Mouse (Mus musculus) C2C12 (cell line): ENCODE data around the gene Frs2. TPM values are rescaled to one million over a fixed set of nuclear protein-coding genes. Genes with fewer than 3 reads are reported as not detected.
A peak's percentile ranks its signal among the peaks of the same experiment; 100 is the strongest.

Experiments used
- H3K27me3 ChIP-seq: one replicate; pipeline ENCODE4 v1.6.1; 2011; ENCODE audit not compliant: control insufficient read depth, insufficient read depth, insufficient read length
- H3K36me3 ChIP-seq: one replicate; pipeline ENCODE4 v1.6.1; 2011; ENCODE audit not compliant: control insufficient read depth, insufficient read depth
- H3K4me3 ChIP-seq: one replicate; pipeline ENCODE4 v1.5.1; 2011; ENCODE audit warnings: mild to moderate bottlenecking, control low read depth; ENCODE audit not compliant: poor library complexity, insufficient read depth, severe bottlenecking
- H3K79me2 ChIP-seq: one replicate; pipeline ENCODE4 v1.6.1; 2011; ENCODE audit not compliant: control insufficient read depth, insufficient read depth
- H3K79me3 ChIP-seq: one replicate; pipeline ENCODE4 v1.6.1; 2011; ENCODE audit warnings: low read depth, control low read depth
- H3ac ChIP-seq: one replicate; pipeline ENCODE3; 2011; ENCODE audit warnings: low read depth; ENCODE audit not compliant: control insufficient read depth, insufficient read length
- CEBPB ChIP-seq: IDR thresholded peaks from one replicate; pipeline ENCODE4 v1.6.1; 2011; ENCODE audit warnings: low read depth, mild to moderate bottlenecking, control low read depth, moderate library complexity
- CTCF ChIP-seq: IDR thresholded peaks from one replicate; pipeline ENCODE4 v1.5.1; 2011; ENCODE audit not compliant: control insufficient read depth, insufficient read depth, insufficient read length
- FOSL1 ChIP-seq: IDR thresholded peaks from one replicate; pipeline ENCODE4 v1.8.0; 2011; ENCODE audit warnings: mild to moderate bottlenecking, low read length; ENCODE audit not compliant: poor library complexity, insufficient read depth, severe bottlenecking
- MAX ChIP-seq: IDR thresholded peaks from one replicate; pipeline ENCODE4 v1.6.1; 2011; ENCODE audit warnings: mild to moderate bottlenecking, control low read depth
- MYOD1 ChIP-seq: IDR thresholded peaks from one replicate; pipeline ENCODE4 v1.6.1; 2011; ENCODE audit warnings: low read depth; ENCODE audit not compliant: control insufficient read depth, insufficient read length
- MYOG ChIP-seq: IDR thresholded peaks from one replicate; pipeline ENCODE4 v1.6.1; 2011; ENCODE audit not compliant: control insufficient read depth, insufficient read length; ENCODE audit errors: extremely low read depth
- USF1 ChIP-seq: IDR thresholded peaks from one replicate; pipeline ENCODE4 v1.6.1; 2011; ENCODE audit warnings: low read depth, mild to moderate bottlenecking, control low read depth, moderate library complexity
- long read RNA-seq, 2 experiments: library from polyadenylated mRNA; unstranded; transcript quantifications; one replicate each; pipeline ENCODE4 v2.0.0; 2019 to 2020
- polyA plus RNA-seq: library from polyadenylated mRNA; unstranded; fragments of >200 nt; fragmentation: generic; extraction: Trizol; gene quantifications from one replicate; pipeline ENCODE4 v1.2.1, GENCODE M21; 2012; ENCODE audit warnings: missing spikeins

Frs2 gene
- 11.0 TPM for polyA plus RNA-seq
- long read RNA-seq, experiment 1, partial matches to known transcripts: 0 of 4 reads
- long read RNA-seq, experiment 1, other reads (novel, unspliced or antisense): 3 of 4 reads
- long read RNA-seq, experiment 2, full-length matches to known transcripts: 27 of 53 reads
- long read RNA-seq, experiment 2, partial matches to known transcripts: 2 of 53 reads
- long read RNA-seq, experiment 2, other reads (novel, unspliced or antisense): 24 of 53 reads

DNA sequence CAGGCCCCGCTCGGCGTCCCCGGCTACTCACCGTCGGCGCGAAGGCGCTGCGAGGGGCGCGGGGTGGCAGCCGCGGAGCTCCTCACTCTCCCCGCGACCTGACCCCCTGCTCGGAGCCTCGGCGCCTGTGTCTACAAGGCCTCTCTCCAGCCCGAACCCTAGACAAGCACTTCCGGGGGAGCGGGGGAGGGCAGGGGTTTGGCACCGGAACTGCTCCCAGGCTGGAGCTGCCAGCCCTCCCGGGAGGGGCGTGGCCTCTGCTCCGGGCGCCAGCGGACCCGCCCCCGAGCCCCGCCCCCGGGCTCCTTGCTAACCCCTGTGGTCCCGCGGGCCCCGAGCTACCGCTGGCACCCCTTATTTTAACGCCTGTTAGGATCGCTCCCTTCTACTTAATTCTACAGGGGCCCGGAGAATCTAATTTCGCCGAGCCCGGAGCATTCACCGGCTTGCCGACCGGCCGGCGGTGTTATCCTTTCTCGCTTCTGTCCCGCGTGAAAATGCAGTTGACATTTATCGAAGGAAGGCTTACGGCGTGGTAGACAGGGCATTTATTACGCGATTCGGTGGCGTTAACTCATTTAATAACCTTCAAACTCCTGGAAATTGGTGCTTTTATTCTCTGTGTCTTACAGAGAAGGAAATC, at the start of gene Frs2:
Gene Frs2 (minus strand): TSS at position 174 of the 643 bp plus-strand sequence.
- Histone ChIP-seq H3K79me3 (peaks cover 45% of the 10 kb centered on the region), H3K79me2 (peaks cover 58% of the 10 kb centered on the region), H3ac (peak within 1 kb of the TSS; percentile 99), H3K27me3 (no peaks in the 10 kb centered on the region), H3K4me3 (peak within 1 kb of the TSS; percentile 90), H3K36me3 (no peaks in the 10 kb centered on the region)
- TF ChIP-seq USF1 (no peak), MYOG (no peak)

- Histone ChIP-seq H3K27me3 (no peaks in the 10 kb centered on the region), H3ac (no peak overlapping the region), H3K79me2 (no peaks in the 10 kb centered on the region), H3K79me3 (no peaks in the 10 kb centered on the region), H3K36me3 (no peaks in the 10 kb centered on the region), H3K4me3 (no peak overlapping the region)
- TF ChIP-seq FOSL1: no peak
- TF ChIP-seq CEBPB: no peak
- TF ChIP-seq CTCF: no peak
- TF ChIP-seq USF1: no peak
- no peak for TF ChIP-seq MYOD1
- TF ChIP-seq MAX: no peak
- no peak for TF ChIP-seq MYOG
These were observed 48.4 kb upstream of the Frs2 start for GRCm38 (mm10) chr10:117196696-117197095.

DNA sequence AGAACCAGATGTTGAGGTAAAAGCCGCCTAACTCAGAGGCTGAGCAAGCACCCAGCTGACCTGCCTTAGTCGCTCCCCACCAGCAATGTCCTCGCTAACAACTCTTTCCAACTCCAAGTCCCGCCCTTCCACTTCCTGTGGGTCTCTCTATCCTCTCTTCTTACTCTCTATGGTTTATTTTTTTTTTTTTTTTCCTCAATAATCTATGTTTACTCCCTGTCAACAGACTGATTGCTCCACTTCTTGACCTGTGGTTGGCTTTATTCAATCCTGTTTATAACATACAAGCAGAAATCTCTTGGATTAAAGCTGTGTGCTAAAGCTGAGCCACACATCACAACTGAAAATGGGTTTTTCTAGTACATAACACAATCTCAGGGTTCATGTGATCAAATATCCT, 47.4 kb upstream of the Frs2 start:
- no peaks in the 10 kb centered on the region for H3K79me2 ChIP-seq
- TF ChIP-seq CTCF: no peak
- TF ChIP-seq FOSL1: no peak
- no peak for TF ChIP-seq CEBPB
- no peak for TF ChIP-seq MYOG
- no peak for TF ChIP-seq USF1
- TF ChIP-seq MYOD1: no peak
- no peak for TF ChIP-seq MAX
- H3K27me3 ChIP-seq: no peaks in the 10 kb centered on the region
- H3ac ChIP-seq: no peak overlapping the region
- H3K36me3 ChIP-seq: no peaks in the 10 kb centered on the region
- no peaks in the 10 kb centered on the region for H3K79me3 ChIP-seq
- H3K4me3 ChIP-seq: no peak overlapping the region

GRCm38 (mm10) chr10:117195005-117195404, 46.7 kb upstream of the Frs2 start:
- Histone ChIP-seq H3K27me3 (no peaks in the 10 kb centered on the region), H3K79me2 (no peaks in the 10 kb centered on the region), H3K4me3 (no peak overlapping the region), H3K36me3 (no peaks in the 10 kb centered on the region), H3ac (no peak overlapping the region), H3K79me3 (no peaks in the 10 kb centered on the region)
- no peak for TF ChIP-seq CTCF
- TF ChIP-seq USF1: no peak
- no peak for TF ChIP-seq MAX
- TF ChIP-seq MYOG: no peak
- TF ChIP-seq FOSL1: no peak
- no peak for TF ChIP-seq CEBPB
- no peak for TF ChIP-seq MYOD1

DNA sequence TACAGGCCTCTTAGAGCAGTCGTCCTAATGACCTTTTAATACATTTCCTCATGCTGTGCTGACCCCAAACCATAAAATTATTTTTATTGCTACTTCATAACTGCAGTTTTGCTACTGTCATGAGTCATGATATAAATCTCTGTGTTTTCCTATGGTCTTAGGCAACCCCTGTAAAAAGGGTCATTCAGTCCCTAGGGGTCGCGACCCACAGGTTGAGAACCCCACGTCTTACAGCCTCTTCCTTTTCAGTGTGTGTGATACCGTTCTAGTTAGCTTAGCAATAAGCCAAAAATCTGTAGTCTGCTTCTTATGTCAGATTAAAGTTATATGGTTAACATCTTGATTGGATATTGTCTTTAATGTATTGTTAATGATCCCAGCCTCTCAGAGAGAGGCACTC, 45.0 kb upstream of the Frs2 start:
- no peaks in the 10 kb centered on the region for H3K79me3 ChIP-seq
- H3ac ChIP-seq: no peak overlapping the region
- no peaks in the 10 kb centered on the region for H3K36me3 ChIP-seq
- H3K27me3 ChIP-seq: no peaks in the 10 kb centered on the region
- no peak overlapping the region for H3K4me3 ChIP-seq
- TF ChIP-seq USF1 (no peak), FOSL1 (no peak), MAX (no peak), MYOD1 (no peak), MYOG (no peak), CTCF (no peak), CEBPB (no peak)
- H3K79me2 ChIP-seq: no peaks in the 10 kb centered on the region
